Mouse (Mus musculus): Measurements from ENCODE around the gene Hspb7. TPM values are rescaled to one million over a fixed set of nuclear protein-coding genes. Genes with fewer than 3 reads are reported as not detected.

Gene Hspb7
- polyA plus RNA-seq (2015; fragmentation: Illumina TruSeq; extraction: RNeasy Lipid Tissue Mini Kit (QIAGEN cat#74804); ENCODE audit: insufficient read depth, low read depth, low replicate concordance) = 1.5 TPM

DNA sequence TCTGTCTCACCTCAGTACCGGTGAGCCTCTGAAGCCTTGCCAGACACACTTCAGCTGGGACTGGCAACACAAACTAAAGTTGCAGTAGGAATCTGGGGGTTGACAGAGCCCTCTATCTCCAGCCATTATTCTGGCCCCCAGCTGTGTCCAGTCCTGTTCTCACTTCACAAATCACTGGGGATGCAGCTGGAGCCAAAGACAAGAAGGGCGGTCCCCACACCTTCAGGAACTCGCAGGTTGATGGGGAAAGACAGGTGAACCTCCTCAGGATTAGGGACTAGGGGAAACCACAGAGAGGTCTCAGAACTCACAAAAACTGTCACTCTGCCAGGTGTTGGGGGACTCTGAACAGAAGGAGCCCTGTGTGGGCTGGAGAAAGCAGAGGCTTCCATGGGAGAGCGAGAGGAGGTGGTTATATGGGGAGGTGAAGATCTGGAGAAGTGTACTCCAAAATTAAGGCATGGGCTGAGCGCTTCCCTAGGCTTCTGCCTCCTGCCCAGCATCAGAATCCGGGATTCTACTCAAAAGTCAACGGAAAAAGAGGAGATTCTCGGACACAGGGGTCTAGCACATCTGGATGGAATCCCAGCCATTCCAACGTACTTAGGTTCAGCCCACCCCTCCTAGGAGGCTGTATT lies at the start of gene Hspb7:
Hspb7 (plus strand) TSS at position 588 of the 638 bp plus-strand sequence.

DNA sequence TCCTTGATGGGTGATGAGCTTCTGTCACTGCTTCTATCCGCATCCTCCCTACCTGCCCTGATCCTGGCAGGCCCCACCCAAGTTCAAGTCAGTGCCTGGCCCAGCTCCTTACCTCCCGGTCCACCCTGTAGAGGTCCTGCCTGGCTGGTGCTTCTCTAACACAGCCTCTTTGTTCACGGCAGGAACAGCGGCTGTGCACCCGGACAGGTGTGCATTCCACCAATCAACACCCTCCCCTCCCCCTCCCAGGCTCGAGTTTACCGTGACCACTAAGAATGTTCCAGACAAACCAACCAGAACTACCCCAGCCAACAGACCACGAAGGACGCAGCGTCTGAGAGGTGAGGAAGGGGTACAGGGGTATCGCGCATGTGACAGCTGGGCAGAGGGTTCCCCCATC lies 22.0 kb upstream of the Hspb7 start, which contains the start of gene Clcnka:
Clcnka (minus strand) TSS at position 180 of the 400 bp plus-strand sequence.

DNA sequence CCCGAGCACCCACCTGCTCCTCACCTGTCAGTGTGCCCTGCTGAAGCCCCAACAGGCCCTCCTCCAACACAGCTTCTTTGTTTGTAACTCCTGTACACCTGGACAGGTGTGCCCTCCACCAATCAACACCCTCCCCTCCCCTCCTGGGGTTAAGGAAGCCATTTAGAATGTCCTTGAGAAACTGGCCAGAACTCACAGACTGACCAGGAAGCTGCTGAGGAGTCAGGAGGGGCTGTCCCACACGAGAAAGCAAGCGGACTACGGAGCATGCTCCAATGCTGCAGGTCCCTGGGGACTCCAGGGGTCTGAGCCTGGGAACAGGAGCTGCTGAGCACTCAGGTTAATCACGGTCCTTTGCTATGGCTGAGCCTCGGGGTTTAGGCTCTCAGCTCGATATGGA lies 4.7 kb upstream of the Hspb7 start, which contains the start of gene Clcnkb:
Clcnkb (minus strand) TSS at position 91 of the 400 bp plus-strand sequence.

DNA sequence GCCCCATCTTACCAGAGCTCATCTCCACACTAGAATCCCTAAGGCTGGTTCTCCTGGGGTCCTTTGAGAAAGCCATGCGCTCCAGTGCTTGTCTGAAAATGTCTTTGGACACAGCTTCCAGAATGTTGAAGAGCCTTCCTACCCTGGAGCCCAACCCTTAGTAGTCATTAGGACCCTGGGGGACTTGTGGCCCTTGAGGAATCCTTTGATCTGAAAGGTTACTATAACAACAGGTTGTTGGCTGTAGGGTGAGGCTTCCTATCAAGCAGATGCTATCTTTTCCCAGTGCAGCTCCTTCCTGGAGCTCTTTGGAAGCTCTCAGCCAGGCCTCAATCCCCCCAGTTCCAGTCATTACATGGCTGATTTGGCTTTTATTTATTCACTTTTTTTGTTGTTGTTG lies 15.4 kb downstream of the Hspb7 start, which contains the start of gene Srarp:
Srarp (minus strand) TSS at position 132 of the 400 bp plus-strand sequence.

DNA sequence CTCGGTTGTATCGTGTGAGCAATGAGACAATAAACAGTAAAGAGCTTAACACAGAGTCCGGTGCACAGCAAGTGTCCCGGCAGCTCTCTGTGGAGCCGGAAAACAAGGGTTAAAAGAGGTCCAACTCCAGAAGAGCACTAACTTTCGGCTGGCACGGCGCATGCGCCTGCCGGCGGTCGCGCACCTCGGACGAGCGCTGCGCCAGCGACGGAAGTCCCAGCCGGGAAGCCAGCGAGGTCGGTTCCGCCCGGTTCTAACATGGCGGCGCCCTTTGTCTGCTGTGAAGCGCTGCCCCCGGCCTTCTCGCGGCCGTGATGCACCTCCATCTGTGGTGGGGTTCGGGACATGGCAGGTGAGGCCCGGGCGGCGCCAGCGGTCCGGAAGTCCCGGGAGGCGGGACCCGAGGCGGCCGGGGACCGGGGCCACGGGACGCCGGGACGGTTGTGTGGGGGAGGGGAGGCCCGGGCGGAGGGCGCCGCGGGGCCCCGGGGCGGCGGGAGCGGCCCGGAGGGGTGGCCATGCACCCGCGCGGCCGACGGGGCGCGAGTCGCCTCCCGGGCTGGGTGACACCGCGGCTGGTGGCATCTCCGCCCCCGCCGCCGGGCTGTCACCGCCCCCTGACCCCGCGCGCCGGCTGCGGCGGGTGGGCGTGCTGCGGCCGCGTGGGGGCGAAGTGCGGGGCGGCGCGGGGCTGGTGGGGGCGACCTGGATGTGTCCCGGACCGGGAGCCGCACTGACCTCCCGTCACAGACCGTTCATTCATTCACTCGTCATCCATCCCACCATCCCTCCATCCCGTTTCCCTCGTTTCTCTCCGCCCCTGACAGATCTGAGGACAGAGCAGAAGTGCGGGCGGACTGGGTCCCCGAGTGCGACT lies 24.1 kb downstream of the Hspb7 start, which contains the start of gene Zbtb17:
Zbtb17 (plus strand) TSS at position 204 of the 877 bp plus-strand sequence.

Other genes with a start within 250 kb of the Hspb7 start
- not detected for gene Rsg1, start 206.8 kb upstream of the Hspb7 start, polyA plus RNA-seq (2015; fragmentation: Illumina TruSeq; extraction: RNeasy Lipid Tissue Mini Kit (QIAGEN cat#74804); ENCODE audit: insufficient read depth, low read depth, low replicate concordance)
- gene Arhgef19, start 181.3 kb upstream of the Hspb7 start, polyA plus RNA-seq (2015; fragmentation: Illumina TruSeq; extraction: RNeasy Lipid Tissue Mini Kit (QIAGEN cat#74804); ENCODE audit: insufficient read depth, low read depth, low replicate concordance) = 9.7 TPM
- gene Epha2, start 119.5 kb upstream of the Hspb7 start, polyA plus RNA-seq (2015; fragmentation: Illumina TruSeq; extraction: RNeasy Lipid Tissue Mini Kit (QIAGEN cat#74804); ENCODE audit: insufficient read depth, low read depth, low replicate concordance) = 3.7 TPM
- not detected for gene Fam131c, start 52.6 kb upstream of the Hspb7 start, polyA plus RNA-seq (2015; fragmentation: Illumina TruSeq; extraction: RNeasy Lipid Tissue Mini Kit (QIAGEN cat#74804); ENCODE audit: insufficient read depth, low read depth, low replicate concordance)
- gene Clcnka, start 22.1 kb upstream of the Hspb7 start, polyA plus RNA-seq (2015; fragmentation: Illumina TruSeq; extraction: RNeasy Lipid Tissue Mini Kit (QIAGEN cat#74804); ENCODE audit: insufficient read depth, low read depth, low replicate concordance) = not detected
- gene Clcnkb, start 4.8 kb upstream of the Hspb7 start, polyA plus RNA-seq (2015; fragmentation: Illumina TruSeq; extraction: RNeasy Lipid Tissue Mini Kit (QIAGEN cat#74804); ENCODE audit: insufficient read depth, low read depth, low replicate concordance) = not detected
- not detected for gene Srarp, start 15.3 kb downstream of the Hspb7 start, polyA plus RNA-seq (2015; fragmentation: Illumina TruSeq; extraction: RNeasy Lipid Tissue Mini Kit (QIAGEN cat#74804); ENCODE audit: insufficient read depth, low read depth, low replicate concordance)
- gene Zbtb17, start 23.9 kb downstream of the Hspb7 start, polyA plus RNA-seq (2015; fragmentation: Illumina TruSeq; extraction: RNeasy Lipid Tissue Mini Kit (QIAGEN cat#74804); ENCODE audit: insufficient read depth, low read depth, low replicate concordance) = 6.1 TPM
- 4.5 TPM for gene Spen, start 117.8 kb downstream of the Hspb7 start, polyA plus RNA-seq (2015; fragmentation: Illumina TruSeq; extraction: RNeasy Lipid Tissue Mini Kit (QIAGEN cat#74804); ENCODE audit: insufficient read depth, low read depth, low replicate concordance)
- gene Fblim1, start 185.3 kb downstream of the Hspb7 start, polyA plus RNA-seq (2015; fragmentation: Illumina TruSeq; extraction: RNeasy Lipid Tissue Mini Kit (QIAGEN cat#74804); ENCODE audit: insufficient read depth, low read depth, low replicate concordance) = 4.0 TPM
- 0.70 TPM for gene Tmem82, start 197.9 kb downstream of the Hspb7 start, polyA plus RNA-seq (2015; fragmentation: Illumina TruSeq; extraction: RNeasy Lipid Tissue Mini Kit (QIAGEN cat#74804); ENCODE audit: insufficient read depth, low read depth, low replicate concordance)
- gene Slc25a34, start 203.0 kb downstream of the Hspb7 start, polyA plus RNA-seq (2015; fragmentation: Illumina TruSeq; extraction: RNeasy Lipid Tissue Mini Kit (QIAGEN cat#74804); ENCODE audit: insufficient read depth, low read depth, low replicate concordance) = not detected
- gene Plekhm2, start 244.1 kb downstream of the Hspb7 start, polyA plus RNA-seq (2015; fragmentation: Illumina TruSeq; extraction: RNeasy Lipid Tissue Mini Kit (QIAGEN cat#74804); ENCODE audit: insufficient read depth, low read depth, low replicate concordance) = 5.6 TPM